Mouse (Mus musculus) limb, embryonic 12.5 days (tissue): ENCODE data around the gene Trp53bp2. TPM values are rescaled to one million over a fixed set of nuclear protein-coding genes. Genes with fewer than 3 reads are reported as not detected.

ENCODE experiments used
- ATAC-seq: fragments of 200-750 bp; cut with Nextera tagmentation; 2 replicates; pipeline ENCODE4 v1.8.0; 2017; ENCODE audit warnings: low read depth, moderate TSS enrichment; ENCODE audit not compliant: insufficient number of reproducible peaks, insufficient read depth, low FRiP score, low TSS enrichment
- H3K27ac ChIP-seq: fragments of 300-500 bp; sonication (generic); 2 replicates; pipeline ENCODE4 v1.5.1; 2016; ENCODE audit warnings: mild to moderate bottlenecking, moderate library complexity
- H3K27me3 ChIP-seq: fragments of 300-500 bp; sonication (generic); 2 replicates; pipeline ENCODE4 v1.6.1; 2016; ENCODE audit warnings: mild to moderate bottlenecking, moderate library complexity
- H3K36me3 ChIP-seq: fragments of 300-500 bp; sonication (generic); 2 replicates; pipeline ENCODE4 v1.6.1; 2016; ENCODE audit warnings: mild to moderate bottlenecking, moderate library complexity
- H3K4me1 ChIP-seq: fragments of 300-500 bp; sonication (generic); replicated peaks from 2 replicates; pipeline ENCODE4 v1.6.1; 2016
- H3K4me2 ChIP-seq: fragments of 300-500 bp; sonication (generic); 2 replicates; pipeline ENCODE4 v1.6.1; 2016; ENCODE audit warnings: mild to moderate bottlenecking, moderate library complexity
- H3K4me3 ChIP-seq: fragments of 300-500 bp; sonication (generic); replicated peaks from 2 replicates; pipeline ENCODE4 v1.5.1; 2016; ENCODE audit warnings: mild to moderate bottlenecking
- H3K9ac ChIP-seq: fragments of 300-500 bp; sonication (generic); replicated peaks from 2 replicates; pipeline ENCODE4 v1.6.1; 2016; ENCODE audit warnings: mild to moderate bottlenecking, moderate library complexity
- H3K9me3 ChIP-seq: fragments of 300-500 bp; sonication (generic); 2 replicates; pipeline ENCODE4 v1.6.1; 2016; ENCODE audit warnings: mild to moderate bottlenecking, moderate library complexity
- whole genome bisulfite sequencing: fragments of 180-500 bp; shearing (Covaris S2); methylation state at CpG from one replicate; pipeline ENCODE4 v1.1.7; 2016; 5-methylcytosine and 5-hydroxymethylcytosine counted together
- polyA plus RNA-seq: library from polyadenylated mRNA; unstranded; fragments of >200 nt; fragmentation: Nextera tagmentation; extraction: Ambion mirVana; gene quantifications from 2 replicates; pipeline ENCODE4 v1.2.1, GENCODE M21; 2016

Gene Trp53bp2
- polyA plus RNA-seq, 1 experiment from 2014 or later, result 29.7 TPM

DNA sequence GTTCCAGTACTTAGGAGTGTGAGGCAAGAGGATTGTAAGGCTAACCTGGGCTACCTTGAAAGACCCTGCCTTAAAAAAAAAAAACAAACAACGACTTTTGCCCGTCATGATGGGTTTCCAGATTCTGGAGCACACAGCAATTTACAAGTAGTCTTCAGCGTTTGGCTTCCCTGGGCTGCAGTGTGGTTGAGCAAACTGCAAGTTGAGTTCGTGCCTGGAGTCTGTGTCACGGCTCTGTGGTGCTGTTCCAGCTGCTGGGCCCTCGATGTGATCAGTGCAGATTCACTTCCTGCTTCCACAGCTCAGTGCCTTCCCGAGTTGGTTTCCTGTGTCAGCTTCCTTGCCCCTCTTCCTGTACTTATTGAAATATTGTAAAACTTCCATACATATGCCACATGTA is 52.3 kb downstream of the Trp53bp2 start:
- no peak for ATAC-seq
- H3K36me3 ChIP-seq, result peaks cover 55% of the 10 kb centered on the region
- no peaks in the 10 kb centered on the region for H3K4me1 ChIP-seq
- WGBS, result 74% methylated on average over 7 of the region's 7 CpGs
- no peak overlapping the region for H3K4me2 ChIP-seq
- H3K27me3 ChIP-seq, result no peaks in the 10 kb centered on the region
- H3K9ac ChIP-seq, result no peak overlapping the region
- no peak overlapping the region for H3K4me3 ChIP-seq
- peak overlapping the region; percentile 5; the same call in 1 of the 2 replicates for H3K27ac ChIP-seq
- H3K9me3 ChIP-seq, result no peaks in the 10 kb centered on the region

DNA sequence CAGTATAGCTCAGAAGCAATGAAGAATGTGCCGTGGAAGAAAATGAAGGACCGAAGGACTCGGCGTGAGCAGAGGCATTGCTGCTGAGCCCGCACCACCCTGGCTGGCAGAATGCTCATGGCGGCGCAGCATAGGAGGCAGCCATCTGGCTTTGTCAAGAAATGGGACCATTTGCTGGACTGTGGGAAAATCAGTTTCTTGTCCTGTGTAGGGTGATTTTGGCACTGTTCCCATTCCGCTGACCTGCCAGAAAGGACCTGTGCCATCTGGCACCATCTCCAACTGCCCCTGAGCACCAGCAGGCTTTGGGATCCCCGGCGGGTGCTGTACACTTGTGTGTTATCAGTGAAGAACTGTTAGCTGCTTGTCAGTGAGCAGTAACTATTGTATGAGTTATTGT is 52.8 kb downstream of the Trp53bp2 start:
- 94% methylated on average over 10 of the region's 10 CpGs for WGBS
- peaks cover 56% of the 10 kb centered on the region for H3K36me3 ChIP-seq
- no peak overlapping the region for H3K4me2 ChIP-seq
- H3K9ac ChIP-seq, result no peak overlapping the region
- H3K27ac ChIP-seq, result no peak overlapping the region
- no peak overlapping the region for H3K4me3 ChIP-seq
- no peaks in the 10 kb centered on the region for H3K27me3 ChIP-seq
- no peak for ATAC-seq
- no peaks in the 10 kb centered on the region for H3K4me1 ChIP-seq
- H3K9me3 ChIP-seq, result no peaks in the 10 kb centered on the region

DNA sequence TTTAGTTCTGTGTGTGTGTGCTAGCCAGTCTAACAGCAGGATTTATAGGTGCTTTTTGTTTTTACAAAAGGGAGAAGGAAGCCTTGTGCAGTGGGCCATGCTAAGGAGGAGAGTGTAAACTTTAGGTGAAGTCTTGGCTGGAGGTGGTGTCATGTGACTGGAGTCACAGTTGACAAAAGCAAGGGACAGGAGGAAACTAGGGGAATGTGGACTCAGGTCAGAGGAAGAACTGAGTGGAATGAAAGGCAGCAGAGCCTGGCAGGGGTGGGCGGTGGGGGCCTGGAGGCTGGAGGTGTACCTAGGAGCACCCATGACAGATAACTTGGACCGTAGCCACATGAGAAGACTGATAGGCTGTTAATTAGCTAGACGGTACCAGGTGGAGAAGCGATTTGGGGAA is 56.3 kb downstream of the Trp53bp2 start:
- no peaks in the 10 kb centered on the region; the same call in 1 of the 2 replicates for H3K9me3 ChIP-seq
- no peaks in the 10 kb centered on the region for H3K27me3 ChIP-seq
- peaks cover 66% of the 10 kb centered on the region for H3K36me3 ChIP-seq
- no peak overlapping the region for H3K4me3 ChIP-seq
- no peak for ATAC-seq
- H3K27ac ChIP-seq, result no peak overlapping the region
- WGBS, result 81% methylated on average over 4 of the region's 4 CpGs
- H3K4me1 ChIP-seq, result no peaks in the 10 kb centered on the region
- H3K4me2 ChIP-seq, result no peak overlapping the region
- no peak overlapping the region for H3K9ac ChIP-seq

DNA sequence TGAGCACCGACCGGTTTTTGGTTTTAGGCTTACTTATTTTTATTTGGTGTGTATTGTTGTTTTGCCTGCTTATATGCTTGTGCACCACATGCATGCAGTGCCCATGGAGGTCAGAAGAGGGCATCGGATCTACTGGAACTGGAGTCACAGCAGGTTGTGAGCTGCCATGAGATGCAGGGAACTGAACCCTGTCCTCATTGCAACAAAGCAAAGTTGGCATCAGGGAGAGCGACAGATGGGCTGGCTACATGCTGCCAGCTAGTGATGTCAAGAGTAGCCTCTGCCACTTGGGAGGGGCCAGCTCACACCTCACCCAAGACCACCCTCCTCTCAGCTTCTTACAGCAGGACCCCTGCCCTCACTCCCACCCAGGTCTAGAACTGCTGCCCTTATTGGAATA is 57.0 kb downstream of the Trp53bp2 start:
- no peak for ATAC-seq
- WGBS, result 94% methylated on average over 4 of the region's 4 CpGs

GRCm38 (mm10) chr1:182475005-182475796 is 66.2 kb downstream of the Trp53bp2 start:
- peaks cover 98% of the 10 kb centered on the region for H3K36me3 ChIP-seq
- WGBS, result 90% methylated on average over 5 of the region's 5 CpGs
- no peak overlapping the region for H3K4me2 ChIP-seq
- H3K9me3 ChIP-seq, result no peaks in the 10 kb centered on the region; the same call in 1 of the 2 replicates
- no peaks in the 10 kb centered on the region for H3K4me1 ChIP-seq
- no peak overlapping the region for H3K4me3 ChIP-seq
- H3K27ac ChIP-seq, result no peak overlapping the region
- H3K9ac ChIP-seq, result no peak overlapping the region
- no peak for ATAC-seq
- H3K27me3 ChIP-seq, result no peaks in the 10 kb centered on the region

More for the DNA sequence above, 57.0 kb downstream of the Trp53bp2 start:
- Histone ChIP-seq H3K4me1 (no peaks in the 10 kb centered on the region), H3K27me3 (no peaks in the 10 kb centered on the region), H3K4me3 (no peak overlapping the region), H3K9ac (no peak overlapping the region), H3K36me3 (peaks cover 70% of the 10 kb centered on the region), H3K27ac (no peak overlapping the region), H3K4me2 (no peak overlapping the region), H3K9me3 (no peaks in the 10 kb centered on the region; the same call in 1 of the 2 replicates)

DNA sequence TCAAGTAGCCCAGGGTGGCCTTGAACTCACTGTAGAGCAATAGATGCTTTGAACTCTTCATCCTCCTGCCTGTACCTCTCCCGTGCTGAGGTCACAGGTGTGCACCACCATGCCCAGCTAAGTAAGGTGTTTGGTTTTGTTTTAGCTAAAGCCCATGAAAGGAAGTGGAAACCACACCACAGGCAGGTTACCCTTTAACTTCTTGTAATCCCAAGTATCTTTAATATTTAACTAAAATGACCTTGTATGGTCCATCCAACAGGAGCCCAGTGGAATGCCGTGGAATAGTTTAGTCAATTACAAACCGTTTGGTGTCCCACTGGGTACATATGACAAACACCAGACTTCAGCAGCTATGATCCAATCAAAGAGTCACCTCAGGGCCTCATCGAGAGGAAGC is 70.0 kb downstream of the Trp53bp2 start:
- Histone ChIP-seq H3K9ac (no peak overlapping the region), H3K27me3 (no peaks in the 10 kb centered on the region), H3K4me2 (no peak overlapping the region), H3K27ac (no peak overlapping the region), H3K4me1 (no peaks in the 10 kb centered on the region), H3K9me3 (no peaks in the 10 kb centered on the region), H3K4me3 (no peak overlapping the region), H3K36me3 (peaks cover 98% of the 10 kb centered on the region)
- WGBS, result 85% methylated on average over 4 of the region's 4 CpGs
- no peak for ATAC-seq

DNA sequence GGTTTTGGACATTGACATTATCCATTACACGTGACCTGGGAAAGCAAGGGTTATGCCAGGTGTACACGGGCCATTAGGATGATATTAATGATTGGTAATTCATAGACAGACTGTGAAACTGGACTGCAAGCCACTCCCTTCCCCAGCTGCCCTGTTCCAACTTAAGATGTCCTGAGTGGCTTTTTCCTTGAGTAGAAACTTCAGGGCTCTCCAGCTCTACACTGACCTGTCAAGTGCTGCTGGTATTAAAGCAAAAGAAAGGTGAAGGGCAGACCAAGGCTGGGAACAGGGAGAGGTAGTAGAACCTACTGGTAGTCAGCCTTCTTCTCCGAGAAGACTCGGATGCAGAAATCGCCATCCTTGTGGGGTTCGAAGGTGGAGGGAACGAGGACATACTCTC is 72.2 kb downstream of the Trp53bp2 start:
- no peaks in the 10 kb centered on the region for H3K4me1 ChIP-seq
- no peak overlapping the region for H3K9ac ChIP-seq
- no peak overlapping the region for H3K27ac ChIP-seq
- ATAC-seq, result no peak
- H3K4me2 ChIP-seq, result no peak overlapping the region
- H3K36me3 ChIP-seq, result peaks cover 97% of the 10 kb centered on the region
- H3K9me3 ChIP-seq, result no peaks in the 10 kb centered on the region
- 92% methylated on average over 7 of the region's 7 CpGs for WGBS
- H3K4me3 ChIP-seq, result no peak overlapping the region
- no peaks in the 10 kb centered on the region for H3K27me3 ChIP-seq

- Histone ChIP-seq H3K4me1 (no peaks in the 10 kb centered on the region), H3K9ac (no peak overlapping the region), H3K27me3 (no peaks in the 10 kb centered on the region), H3K27ac (no peak overlapping the region), H3K4me2 (no peak overlapping the region), H3K4me3 (no peak overlapping the region), H3K36me3 (peaks cover 98% of the 10 kb centered on the region), H3K9me3 (no peaks in the 10 kb centered on the region)
- WGBS, result 83% methylated on average over 10 of the region's 10 CpGs
- no peak for ATAC-seq
Measured at GRCm38 (mm10) chr1:182481646-182482295, 72.8 kb downstream of the Trp53bp2 start.

DNA sequence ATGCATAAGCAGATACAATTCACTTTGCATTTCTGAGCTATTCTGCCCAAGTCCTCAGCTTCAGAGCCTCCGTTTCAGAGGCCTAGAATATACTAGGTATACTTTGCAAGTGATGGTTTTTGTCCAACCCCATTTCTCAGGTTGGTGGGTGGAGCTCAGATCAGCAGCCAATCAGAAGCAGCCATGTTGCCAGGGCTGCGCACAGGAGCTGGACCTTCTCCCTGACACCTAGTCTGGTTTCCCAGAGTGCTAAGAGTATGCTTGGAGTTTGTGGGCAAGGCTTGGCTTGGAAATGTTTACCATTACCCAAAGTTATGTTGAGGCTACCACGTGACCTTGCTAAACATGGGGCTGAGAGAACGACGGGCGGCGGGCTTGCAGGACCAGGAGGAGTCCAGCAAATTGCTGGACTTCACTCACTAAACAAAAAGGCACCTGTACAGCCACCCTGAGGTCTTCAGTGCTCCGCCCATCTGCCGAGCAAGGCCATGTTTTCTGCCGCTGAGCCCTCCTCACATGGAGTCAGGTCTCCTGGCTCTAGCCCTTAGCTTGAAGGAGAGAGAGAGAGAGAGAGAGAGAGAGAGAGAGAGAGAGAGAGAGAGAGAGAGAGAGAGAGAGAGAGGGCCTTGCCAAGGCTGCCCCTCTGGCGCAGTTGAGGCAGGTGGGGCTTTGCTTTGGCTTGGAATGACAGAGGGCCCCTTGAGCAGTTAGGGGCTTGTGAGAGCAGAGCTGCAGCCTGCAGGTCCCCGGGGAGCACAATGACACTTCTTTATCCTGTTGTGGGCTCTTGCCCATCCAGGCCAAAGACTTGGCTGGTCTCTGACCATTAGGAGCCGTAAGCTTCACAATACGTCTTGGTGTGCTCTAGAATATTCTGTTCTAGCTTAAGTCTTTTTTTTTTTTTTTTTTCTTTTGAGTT is 74.3 kb downstream of the Trp53bp2 start:
- Histone ChIP-seq H3K4me2 (no peak overlapping the region), H3K4me1 (no peaks in the 10 kb centered on the region), H3K9me3 (no peaks in the 10 kb centered on the region), H3K27ac (no peak overlapping the region), H3K9ac (no peak overlapping the region), H3K4me3 (no peak overlapping the region), H3K27me3 (no peaks in the 10 kb centered on the region), H3K36me3 (peaks cover 98% of the 10 kb centered on the region)
- no peak for ATAC-seq
- 92% methylated on average over 14 of the region's 14 CpGs for WGBS

DNA sequence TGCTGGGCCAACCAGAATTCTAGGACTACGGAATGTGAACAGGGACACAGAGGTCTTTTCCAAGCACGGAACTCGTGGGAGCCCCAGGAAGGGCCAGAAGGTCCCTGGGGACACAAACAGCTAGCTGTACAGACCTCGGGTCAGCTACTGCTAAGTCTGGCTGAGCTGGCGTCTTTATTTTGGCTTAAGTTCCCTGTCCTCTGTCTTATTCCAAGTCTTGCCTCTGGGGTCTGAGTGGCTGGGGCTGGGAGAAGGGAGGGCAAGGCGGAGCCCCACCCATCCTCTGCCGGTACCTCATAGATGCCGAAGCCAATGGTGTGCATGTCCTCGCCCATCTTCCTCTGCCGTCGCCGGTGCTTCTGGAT is 74.9 kb downstream of the Trp53bp2 start:
- 94% methylated on average over 12 of the region's 12 CpGs for WGBS
- Histone ChIP-seq H3K4me2 (no peak overlapping the region), H3K36me3 (peaks cover 98% of the 10 kb centered on the region), H3K9me3 (no peaks in the 10 kb centered on the region), H3K9ac (no peak overlapping the region), H3K27me3 (no peaks in the 10 kb centered on the region), H3K4me1 (no peaks in the 10 kb centered on the region), H3K4me3 (no peak overlapping the region), H3K27ac (no peak overlapping the region)
- ATAC-seq, result no peak

DNA sequence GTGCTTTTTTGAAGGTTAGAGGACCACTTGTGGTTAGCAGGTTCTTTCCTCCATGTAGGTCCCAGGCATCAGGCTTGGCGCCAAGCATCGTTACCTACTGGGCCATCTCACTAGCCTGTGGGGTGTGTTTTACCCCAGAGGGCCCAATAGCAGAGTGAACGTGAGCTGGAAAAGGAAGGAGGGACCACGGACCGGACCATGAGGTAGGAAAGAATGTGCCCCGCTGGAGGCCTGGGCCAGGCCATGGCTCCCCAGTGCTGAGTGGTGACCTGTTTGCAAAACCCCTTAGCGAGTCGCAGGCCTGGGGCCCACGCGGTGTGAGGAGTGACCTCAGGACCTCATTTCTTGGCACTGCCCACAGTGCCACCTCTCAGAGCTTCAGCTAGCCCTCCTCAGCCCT is 79.5 kb downstream of the Trp53bp2 start:
- ATAC-seq, result no peak
- WGBS, result 93% methylated on average over 10 of the region's 10 CpGs
- Histone ChIP-seq H3K4me3 (no peak overlapping the region), H3K36me3 (peaks cover 83% of the 10 kb centered on the region), H3K27ac (no peak overlapping the region), H3K27me3 (no peaks in the 10 kb centered on the region), H3K4me1 (0 out of 2 replicates have a peak, but pooled peaks cover 5% of the 10 kb centered on the region), H3K9me3 (no peaks in the 10 kb centered on the region), H3K4me2 (no peak overlapping the region), H3K9ac (no peak overlapping the region)
